ENCODE assay signal across 20 mouse cellular contexts in genomic region chr7:97380500-97381123, GRCm38 (mm10). TPM values are rescaled to one million over a fixed set of nuclear protein-coding genes. Genes with fewer than 3 reads are reported as not detected.
"Had no signal": no experiment of that assay in that cellular context is flagged by ENCODE, and none has a peak within 500 bp of the region (broad histone marks: within the 10 kb centered on the region; RNA-seq: fewer than 3 reads in every experiment).

No protein-coding gene starts in this region.

- H3K4me1 ChIP-seq: midbrain, embryonic 10.5 days; midbrain, embryonic 13.5 days; neural tube, embryonic 13.5 days; neural tube, embryonic 15.5 days had no signal

- H3K9ac ChIP-seq: lung, embryonic 14.5 days; midbrain, embryonic 13.5 days; neural tube, embryonic 13.5 days; neural tube, embryonic 15.5 days had no signal

- H3K27ac ChIP-seq: midbrain, embryonic 10.5 days; midbrain, embryonic 13.5 days; neural tube, embryonic 13.5 days; neural tube, embryonic 15.5 days had no signal

- H3K4me3 ChIP-seq: midbrain, embryonic 10.5 days; midbrain, embryonic 13.5 days; myocyte; neural tube, embryonic 13.5 days; neural tube, embryonic 15.5 days had no signal

- H3K4me2 ChIP-seq: lung, embryonic 14.5 days; midbrain, embryonic 13.5 days; neural tube, embryonic 13.5 days; neural tube, embryonic 15.5 days had no signal

- ATAC-seq: midbrain, embryonic 13.5 days; midbrain, embryonic 16.5 days had no signal

- H3K27me3 ChIP-seq: midbrain, embryonic 13.5 days; neural tube, embryonic 13.5 days; neural tube, embryonic 15.5 days had no signal

- H3K9me3 ChIP-seq: midbrain, embryonic 10.5 days; midbrain, embryonic 13.5 days; neural tube, embryonic 13.5 days; neural tube, embryonic 15.5 days had no signal

- DNase-seq: lung, adult 18-20 months; lung, embryonic 14.5 days; lung, postnatal 10 days; lung, postnatal 4 days; retina, postnatal 1 day; right cerebral cortex, adult 18-20 months; right cerebral cortex, postnatal 25 days; right cerebral cortex, postnatal 4 days; spleen, adult 18-20 months; thymus, adult 2 months; thymus, postnatal 25 days; thymus, postnatal 4 days had no signal

RNA-seq across cellular contexts. Expression of gene Thrsp, which starts 36.9 kb away (rescaled TPM):
- total RNA-seq: megakaryocyte, adult 5-6 weeks; megakaryocyte-erythroid progenitor cell, adult 5-6 weeks had no signal
